Mouse (Mus musculus) midbrain, embryonic 14.5 days (tissue): Measurements from ENCODE around the gene Tnks1bp1. TPM values are rescaled to one million over a fixed set of nuclear protein-coding genes. Genes with fewer than 3 reads are reported as not detected.

Source experiments
- ATAC-seq: fragments of 200-750 bp; cut with Nextera tagmentation; 2 replicates; pipeline ENCODE4 v1.8.0; 2017; ENCODE audit warnings: moderate number of reproducible peaks, moderate library complexity; ENCODE audit not compliant: low FRiP score, low TSS enrichment
- DNase-seq: peaks from one replicate; pipeline ENCODE4 v3.0.0-alpha.2; 2015
- H3K27ac ChIP-seq: fragments of 300-500 bp; sonication (generic); replicated peaks from 2 replicates; pipeline ENCODE4 v1.5.1; 2014; ENCODE audit warnings: mild to moderate bottlenecking, low read depth, low read length, moderate library complexity
- H3K27me3 ChIP-seq: fragments of 300-500 bp; sonication (generic); 2 replicates; pipeline ENCODE4 v1.6.1; 2014; ENCODE audit warnings: low read length, control low read depth, mixed read lengths; ENCODE audit not compliant: control insufficient read depth, insufficient read depth
- H3K36me3 ChIP-seq: fragments of 300-500 bp; sonication (generic); 2 replicates; pipeline ENCODE4 v1.6.1; 2014; ENCODE audit warnings: low read length, control low read depth; ENCODE audit not compliant: control insufficient read depth, insufficient read depth
- H3K4me1 ChIP-seq: fragments of 300-500 bp; sonication (generic); 2 replicates; pipeline ENCODE4 v1.6.1; 2014; ENCODE audit warnings: mild to moderate bottlenecking, antibody characterized with exemption, low read length, control low read depth; ENCODE audit not compliant: control insufficient read depth, insufficient read depth
- H3K4me2 ChIP-seq: fragments of 300-500 bp; sonication (generic); 2 replicates; pipeline ENCODE4 v1.6.1; 2014; ENCODE audit warnings: mild to moderate bottlenecking, low read length, moderate library complexity
- H3K4me3 ChIP-seq: fragments of 300-500 bp; sonication (generic); replicated peaks from 2 replicates; pipeline ENCODE4 v1.5.1; 2014; ENCODE audit warnings: low read depth, low read length
- H3K9ac ChIP-seq: fragments of 300-500 bp; sonication (generic); replicated peaks from 2 replicates; pipeline ENCODE4 v1.6.1; 2014; ENCODE audit warnings: mild to moderate bottlenecking, low read length, moderate library complexity
- H3K9me3 ChIP-seq: fragments of 300-500 bp; sonication (generic); 2 replicates; pipeline ENCODE4 v1.6.1; 2016; ENCODE audit warnings: low read length, control low read depth, mixed read lengths; ENCODE audit not compliant: control insufficient read depth
- WGBS: fragments of 180-500 bp; shearing (Covaris S2); extraction: QIAGEN DNeasy Blood & Tissue Kit; methylation state at CpG from one replicate; pipeline ENCODE4 v1.1.7; 2014; 5-methylcytosine and 5-hydroxymethylcytosine counted together
- polyA plus RNA-seq: library from polyadenylated mRNA; unstranded; fragments of >200 nt; fragmentation: Nextera tagmentation; extraction: Ambion mirVana; gene quantifications from 2 replicates; pipeline ENCODE4 v1.2.1, GENCODE M21; 2014

Tnks1bp1 gene
- polyA plus RNA-seq, 1 experiment from 2014 or later: 7.9 TPM

- DNase-seq (no peak), ATAC-seq (no peak)
- H3K27ac ChIP-seq: no peak overlapping the region
- no peaks in the 10 kb centered on the region for H3K36me3 ChIP-seq
- no peaks in the 10 kb centered on the region for H3K9me3 ChIP-seq
- no peaks in the 10 kb centered on the region for H3K4me1 ChIP-seq
- no peak overlapping the region for H3K4me2 ChIP-seq
- H3K4me3 ChIP-seq: no peak overlapping the region
- WGBS: 78% methylated on average over 7 of the region's 7 CpGs
- H3K27me3 ChIP-seq: no peaks in the 10 kb centered on the region
- no peak overlapping the region for H3K9ac ChIP-seq
Measured at GRCm38 (mm10) chr2:85106068-85106790, 58.4 kb downstream of the Tnks1bp1 start.

- H3K4me1 ChIP-seq: no peaks in the 10 kb centered on the region
- DNase-seq: no peak
- no peak for ATAC-seq
- H3K27ac ChIP-seq: no peak overlapping the region
- WGBS: 89% methylated on average over 4 of the region's 4 CpGs
- H3K9ac ChIP-seq: no peak overlapping the region
- no peak overlapping the region for H3K4me3 ChIP-seq
- no peaks in the 10 kb centered on the region for H3K9me3 ChIP-seq
- no peak overlapping the region for H3K4me2 ChIP-seq
- H3K27me3 ChIP-seq: no peaks in the 10 kb centered on the region
- H3K36me3 ChIP-seq: no peaks in the 10 kb centered on the region
Measured at GRCm38 (mm10) chr2:85106941-85107340, 59.1 kb downstream of the Tnks1bp1 start.

GRCm38 (mm10) chr2:85110288-85110875, 62.6 kb downstream of the Tnks1bp1 start:
- H3K4me3 ChIP-seq: no peak overlapping the region
- no peak overlapping the region for H3K27ac ChIP-seq
- H3K4me1 ChIP-seq: no peaks in the 10 kb centered on the region
- H3K27me3 ChIP-seq: no peaks in the 10 kb centered on the region
- ATAC-seq (no peak), DNase-seq (no peak)
- no peaks in the 10 kb centered on the region for H3K36me3 ChIP-seq
- WGBS: 84% methylated on average over 9 of the region's 9 CpGs
- no peaks in the 10 kb centered on the region for H3K9me3 ChIP-seq
- H3K4me2 ChIP-seq: no peak overlapping the region
- H3K9ac ChIP-seq: no peak overlapping the region

Other genes starting within 250 kb of the Tnks1bp1 start
- 11.7 and 19.5 TPM in 2 replicates for gene Ube2l6, start 249.2 kb upstream of the Tnks1bp1 start, polyA plus RNA-seq
- gene Smtnl1, start 225.4 kb upstream of the Tnks1bp1 start, polyA plus RNA-seq: not detected in 2 replicates
- gene Timm10, start 221.0 kb upstream of the Tnks1bp1 start, polyA plus RNA-seq: 58.6 and 80.6 TPM in 2 replicates
- 0.90 and 2.4 TPM in 2 replicates for gene Slc43a1, start 209.2 kb upstream of the Tnks1bp1 start, polyA plus RNA-seq
- 4.5 and 5.6 TPM in 2 replicates for gene Rtn4rl2, start 161.3 kb upstream of the Tnks1bp1 start, polyA plus RNA-seq
- 1.7 and 4.2 TPM in 2 replicates for gene Slc43a3, start 111.4 kb upstream of the Tnks1bp1 start, polyA plus RNA-seq
- gene Prg2, start 67.6 kb upstream of the Tnks1bp1 start, polyA plus RNA-seq: not detected in 2 replicates
- gene Prg3, start 59.8 kb upstream of the Tnks1bp1 start, polyA plus RNA-seq: not detected in 2 replicates
- 160 and 204 TPM in 2 replicates for gene Ssrp1, start 10.8 kb upstream of the Tnks1bp1 start, polyA plus RNA-seq
- 0.91 and 1.5 TPM in 2 replicates for gene P2rx3, start 10.6 kb upstream of the Tnks1bp1 start, polyA plus RNA-seq
- gene Aplnr, start 88.2 kb downstream of the Tnks1bp1 start, polyA plus RNA-seq: 10.7 and 27.7 TPM in 2 replicates
- 9.6 and 13.8 TPM in 2 replicates for gene Lrrc55, start 149.2 kb downstream of the Tnks1bp1 start, polyA plus RNA-seq